Mouse (Mus musculus) CD4-positive naive resting alpha-beta T cell, adult 57 days (primary cell): Measurements from ENCODE around the gene Mcur1. TPM values are rescaled to one million over a fixed set of nuclear protein-coding genes. Genes with fewer than 3 reads are reported as not detected.

Experiments used
- total RNA-seq: library from RNA; stranded (reverse); gene quantifications from one replicate; pipeline ENCODE4 v1.2.4, GENCODE M21; 2023

Gene Mcur1
- 22.5 TPM for total RNA-seq

DNA sequence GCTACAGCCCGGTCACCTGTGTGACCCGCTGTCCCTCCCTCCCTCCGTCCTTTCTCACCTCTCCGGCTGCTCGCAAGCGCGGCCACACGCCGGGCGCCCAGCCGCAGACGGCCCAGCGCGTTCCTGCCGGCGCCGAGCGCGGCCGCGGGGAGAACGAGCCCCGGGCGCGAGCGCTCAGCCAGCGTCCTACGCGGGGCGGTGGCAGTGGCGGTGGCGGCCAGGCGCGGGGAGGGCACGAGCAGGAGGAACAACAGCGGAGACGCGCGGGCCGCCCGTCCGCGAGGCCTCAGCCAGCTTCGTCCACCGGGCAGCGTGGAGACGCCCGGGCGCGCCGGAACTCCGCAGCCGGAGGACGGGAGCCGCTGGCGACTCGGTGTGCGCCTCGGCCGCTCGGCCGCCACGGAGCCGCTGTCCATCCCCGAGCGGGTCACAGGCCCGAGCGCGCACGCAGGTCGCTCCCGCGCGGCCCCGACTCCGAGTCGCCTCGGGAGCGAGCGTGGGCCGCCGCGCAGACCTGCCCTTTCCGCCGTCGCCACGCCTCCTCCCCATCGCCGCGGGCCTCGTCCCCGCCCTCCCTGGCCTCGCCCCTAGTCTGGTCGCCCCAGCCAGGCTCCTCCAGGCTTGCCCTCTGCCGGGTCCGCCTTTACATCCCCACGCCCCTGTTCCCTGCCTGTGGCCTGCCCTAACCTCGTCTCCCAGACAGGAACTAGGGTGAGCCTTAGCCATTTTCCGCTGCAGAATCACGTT lies at the start of gene Mcur1:
Gene Mcur1 (minus strand): TSS at position 481 of the 747 bp plus-strand sequence.

Other genes starting within 250 kb of the Mcur1 start
- gene Sirt5, start 194.7 kb downstream of the Mcur1 start, total RNA-seq = 13.7 TPM
- gene Nol7, start 161.8 kb downstream of the Mcur1 start, total RNA-seq = 138 TPM
- gene Ranbp9, start 78.9 kb downstream of the Mcur1 start, total RNA-seq = 156 TPM
- gene Rnf182, start 55.5 kb upstream of the Mcur1 start, total RNA-seq = not detected
- gene Cd83, start 224.6 kb upstream of the Mcur1 start, total RNA-seq = 13.9 TPM